Mouse (Mus musculus): Measurements from ENCODE around the gene Lima1. TPM values are rescaled to one million over a fixed set of nuclear protein-coding genes. Genes with fewer than 3 reads are reported as not detected.

The Lima1 gene
- 59.0 TPM for polyA plus RNA-seq (2014; fragmentation: Illumina TruSeq; extraction: RNeasy Lipid Tissue Mini Kit (QIAGEN cat#74804); ENCODE audit: low read depth, low replicate concordance)

DNA sequence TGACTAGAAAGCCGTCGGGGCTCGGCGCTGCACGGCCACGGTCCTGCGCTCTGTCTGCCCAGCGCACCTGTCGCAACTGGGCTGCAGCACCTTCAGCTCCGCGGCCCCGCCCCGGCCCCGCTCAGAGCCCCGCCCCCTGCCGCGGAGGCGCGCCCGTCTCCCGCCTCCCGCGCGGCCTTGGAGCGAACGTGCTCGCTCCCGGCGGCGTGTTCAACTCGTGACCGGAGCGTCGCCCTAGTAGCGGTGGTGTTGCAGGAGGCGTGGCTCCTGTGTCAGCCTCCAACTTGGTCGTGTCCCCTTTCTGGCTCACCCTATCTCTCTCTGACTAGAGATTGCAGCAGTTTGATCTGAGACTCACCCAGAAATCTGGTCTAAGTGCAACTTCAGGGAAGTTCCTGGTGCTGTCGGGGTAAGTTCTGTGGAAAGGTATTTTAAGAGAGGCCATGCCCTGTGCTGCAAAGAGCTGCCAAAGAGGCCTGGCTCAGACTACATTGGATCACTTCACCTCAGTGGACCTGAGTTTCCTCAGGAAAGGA, at the start of gene Lima1:
TSS of gene Lima1 (minus strand) at position 123 of the 536 bp plus-strand sequence.

DNA sequence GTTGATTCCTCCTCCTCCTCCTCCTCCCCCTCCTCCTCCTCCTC, 102.6 kb downstream of the Lima1 start, which contains the start of gene Cers5:
TSS of gene Cers5 (minus strand) at position 5 of the 44 bp plus-strand sequence.

Other genes with a start within 250 kb of the Lima1 start
- 4.6 TPM for gene Racgap1, start 223.8 kb downstream of the Lima1 start, polyA plus RNA-seq (2014; fragmentation: Illumina TruSeq; extraction: RNeasy Lipid Tissue Mini Kit (QIAGEN cat#74804); ENCODE audit: low read depth, low replicate concordance)
- gene Asic1, start 205.1 kb downstream of the Lima1 start, polyA plus RNA-seq (2014; fragmentation: Illumina TruSeq; extraction: RNeasy Lipid Tissue Mini Kit (QIAGEN cat#74804); ENCODE audit: low read depth, low replicate concordance): not detected
- 17.2 TPM for gene Smarcd1, start 173.3 kb downstream of the Lima1 start, polyA plus RNA-seq (2014; fragmentation: Illumina TruSeq; extraction: RNeasy Lipid Tissue Mini Kit (QIAGEN cat#74804); ENCODE audit: low read depth, low replicate concordance)
- not detected for gene Gm17349, start 170.0 kb downstream of the Lima1 start, polyA plus RNA-seq (2014; fragmentation: Illumina TruSeq; extraction: RNeasy Lipid Tissue Mini Kit (QIAGEN cat#74804); ENCODE audit: low read depth, low replicate concordance)
- 164 TPM for gene Gpd1, start 157.9 kb downstream of the Lima1 start, polyA plus RNA-seq (2014; fragmentation: Illumina TruSeq; extraction: RNeasy Lipid Tissue Mini Kit (QIAGEN cat#74804); ENCODE audit: low read depth, low replicate concordance)
- gene Cox14, start 149.8 kb downstream of the Lima1 start, polyA plus RNA-seq (2014; fragmentation: Illumina TruSeq; extraction: RNeasy Lipid Tissue Mini Kit (QIAGEN cat#74804); ENCODE audit: low read depth, low replicate concordance): 110 TPM
- gene Cers5, start 102.6 kb downstream of the Lima1 start, polyA plus RNA-seq (2014; fragmentation: Illumina TruSeq; extraction: RNeasy Lipid Tissue Mini Kit (QIAGEN cat#74804); ENCODE audit: low read depth, low replicate concordance): 59.7 TPM
- gene Fam186a, start 91.6 kb upstream of the Lima1 start, polyA plus RNA-seq (2014; fragmentation: Illumina TruSeq; extraction: RNeasy Lipid Tissue Mini Kit (QIAGEN cat#74804); ENCODE audit: low read depth, low replicate concordance): 1.2 TPM
- gene Larp4, start 94.6 kb upstream of the Lima1 start, polyA plus RNA-seq (2014; fragmentation: Illumina TruSeq; extraction: RNeasy Lipid Tissue Mini Kit (QIAGEN cat#74804); ENCODE audit: low read depth, low replicate concordance): 24.6 TPM
- 7.7 TPM for gene Dip2b, start 163.2 kb upstream of the Lima1 start, polyA plus RNA-seq (2014; fragmentation: Illumina TruSeq; extraction: RNeasy Lipid Tissue Mini Kit (QIAGEN cat#74804); ENCODE audit: low read depth, low replicate concordance)

All from adipose tissue, adult 10 weeks (tissue).